Mouse (Mus musculus) natural killer cell, adult 2 months (primary cell): ENCODE results near the gene Csnk2a2.

Experiments used
- DNase-seq, 2 experiments: peaks; one replicate each; pipeline ENCODE4 v3.0.0; 2022; ENCODE audit warnings: low spot score in 2 of 2

Gene Csnk2a2

DNA sequence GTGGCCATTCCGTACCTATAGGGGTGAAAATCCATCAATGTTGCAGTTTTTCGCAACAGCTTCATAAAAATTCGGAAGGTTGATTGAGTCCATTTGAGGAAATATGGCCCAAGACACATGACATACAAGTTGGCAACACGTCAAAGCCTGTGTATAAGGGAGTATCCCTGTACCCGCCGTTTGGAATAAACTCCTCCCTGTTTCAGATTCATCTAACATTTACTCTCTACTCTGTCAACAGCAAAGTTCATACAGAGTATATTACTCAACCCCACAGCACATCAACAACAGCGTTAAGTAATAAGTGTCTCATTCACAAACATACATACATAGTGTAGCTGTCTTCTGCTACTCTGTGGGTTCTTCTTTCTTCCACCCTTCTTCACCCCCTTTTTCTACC, 65.2 kb downstream of the Csnk2a2 start:
- DNase-seq, result no peak

- DNase-seq, result no peak
These were observed 67.5 kb downstream of the Csnk2a2 start for GRCm38 (mm10) chr8:95422193-95422810.

DNA sequence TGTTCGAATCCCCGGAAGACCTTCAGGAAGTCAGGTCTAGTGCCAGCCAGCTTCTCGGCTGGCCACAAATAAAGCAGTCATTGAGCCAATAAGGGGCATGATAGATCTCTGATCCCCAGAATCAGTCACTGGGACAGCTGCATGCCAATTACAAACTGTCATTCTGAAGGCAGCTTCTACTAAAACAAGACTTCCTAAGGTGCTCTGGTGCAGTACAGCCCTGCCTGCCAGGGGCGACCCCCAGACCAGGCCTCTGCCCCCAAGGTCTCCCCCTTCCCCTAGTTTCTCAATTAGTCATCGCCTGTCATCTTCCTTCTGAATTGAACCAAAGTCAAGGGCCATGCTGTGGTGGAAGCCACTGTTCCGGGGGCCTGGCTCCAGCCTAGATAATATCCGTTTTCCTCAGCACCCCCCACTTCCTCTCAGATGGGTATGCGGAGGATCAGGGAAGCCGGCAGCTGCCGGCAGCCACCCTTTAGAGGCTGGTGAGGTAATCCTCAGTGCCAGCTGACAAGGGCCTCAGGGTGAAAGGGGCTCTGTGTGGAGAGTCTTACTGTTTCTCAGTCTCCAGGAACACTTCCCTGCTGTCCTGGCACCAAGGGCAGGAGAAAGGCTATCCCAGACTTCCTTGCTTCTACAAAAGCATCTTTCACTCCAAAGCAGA, 78.4 kb downstream of the Csnk2a2 start:
- no peak for DNase-seq

DNA sequence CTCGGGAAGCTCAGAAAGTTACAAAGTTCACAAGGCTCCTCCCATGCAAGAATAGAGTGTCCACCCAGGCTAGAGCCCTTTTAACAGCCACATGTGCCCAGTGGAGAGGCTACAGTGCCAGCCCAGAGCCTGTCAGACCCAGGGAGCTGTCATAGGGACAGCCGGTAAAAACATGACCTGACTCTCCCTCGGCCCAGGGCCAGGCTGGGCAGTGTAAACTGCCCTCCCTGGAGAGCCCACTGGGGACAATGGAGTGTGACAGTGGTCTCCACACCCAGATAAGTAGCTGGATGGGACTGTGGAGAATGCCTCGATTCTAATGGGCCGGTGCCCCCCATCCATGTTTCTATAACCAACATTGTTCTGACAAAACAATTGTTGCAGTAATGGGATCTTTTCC, 80.3 kb downstream of the Csnk2a2 start:
- no peak for DNase-seq

- DNase-seq, result no peak
These were observed 88.7 kb downstream of the Csnk2a2 start for GRCm38 (mm10) chr8:95401091-95401490.

DNA sequence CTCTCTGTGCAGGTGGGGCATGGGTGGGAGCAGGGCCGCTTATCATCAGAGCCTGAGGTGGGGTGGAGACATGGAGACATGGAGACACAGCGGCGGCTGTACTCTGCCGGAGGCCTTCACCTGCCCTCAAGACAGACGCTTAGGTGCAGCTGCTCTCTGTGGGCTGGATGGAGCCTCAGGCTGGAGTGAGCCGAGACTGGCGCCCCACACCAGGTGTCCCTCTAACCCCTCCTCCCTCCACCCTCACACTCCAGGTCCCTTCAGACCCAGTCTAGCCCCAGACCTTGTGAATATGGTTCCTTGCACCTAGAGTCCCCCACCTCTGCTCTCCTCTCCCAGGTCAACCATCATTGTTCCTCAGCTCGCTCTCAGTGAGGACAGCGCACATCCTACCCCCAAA, 90.7 kb downstream of the Csnk2a2 start:
- DNase-seq, result no peak

- DNase-seq, result no peak
These were observed 92.6 kb downstream of the Csnk2a2 start for GRCm38 (mm10) chr8:95397201-95397600.

- no peak for DNase-seq
These were observed 93.1 kb downstream of the Csnk2a2 start for GRCm38 (mm10) chr8:95396752-95397151.
